In genomic region chr8:44804414-44805178, GRCm38 (mm10) we compare ENCODE assay signal across 23 mouse cellular contexts.
"Had no signal": no experiment of that assay in that cellular context is flagged by ENCODE, and none has a peak within 500 bp of the region (broad histone marks: within the 10 kb centered on the region; RNA-seq: fewer than 3 reads in every experiment).

No protein-coding gene starts in this region.

- H3K9ac ChIP-seq: limb, embryonic 12.5 days; limb, embryonic 15.5 days; liver, embryonic 14.5 days; liver, postnatal 0 days; lung, embryonic 14.5 days; neural tube, embryonic 13.5 days had no signal

- H3K36me3 ChIP-seq: limb, embryonic 12.5 days; limb, embryonic 15.5 days; neural tube, embryonic 13.5 days had no signal

- DNase-seq: kidney, adult 18-20 months; kidney, postnatal 25 days; layer of hippocampus, adult 9-11 months; layer of hippocampus, postnatal 36 days; left cerebral cortex, postnatal 4 days; liver, postnatal 0 days; midbrain, embryonic 14.5 days; retina, postnatal 1 day; right cerebral cortex, postnatal 25 days; spleen, adult 18-20 months; thymus, adult 18-20 months; thymus, postnatal 36 days had no signal

- H3K27ac ChIP-seq: kidney, postnatal 0 days; layer of hippocampus, adult 2 months; left cerebral cortex, adult 2 months; limb, embryonic 12.5 days; limb, embryonic 15.5 days; liver, embryonic 14.5 days; macrophage; neural tube, embryonic 13.5 days had no signal

- H3K9me3 ChIP-seq: limb, embryonic 12.5 days; limb, embryonic 15.5 days; neural tube, embryonic 13.5 days had no signal

- ATAC-seq: liver, postnatal 0 days had no signal

- H3K4me1 ChIP-seq: limb, embryonic 12.5 days; neural tube, embryonic 13.5 days had no signal

- H3K4me2 ChIP-seq: limb, embryonic 12.5 days; limb, embryonic 15.5 days; liver, embryonic 11.5 days; lung, embryonic 14.5 days; neural tube, embryonic 13.5 days had no signal

- H3K27me3 ChIP-seq: limb, embryonic 12.5 days; limb, embryonic 15.5 days; neural tube, embryonic 13.5 days had no signal

- H3K4me3 ChIP-seq: layer of hippocampus, adult 2 months; left cerebral cortex, adult 2 months; limb, embryonic 12.5 days; limb, embryonic 15.5 days; myocyte; neural tube, embryonic 13.5 days had no signal
